Mouse (Mus musculus): ENCODE measurements around the gene Sh3yl1. TPM values are rescaled to one million over a fixed set of nuclear protein-coding genes. Genes with fewer than 3 reads are reported as not detected.

Gene Sh3yl1
- polyA plus RNA-seq, 1 experiment from 2014 or later = 21.5 TPM

DNA sequence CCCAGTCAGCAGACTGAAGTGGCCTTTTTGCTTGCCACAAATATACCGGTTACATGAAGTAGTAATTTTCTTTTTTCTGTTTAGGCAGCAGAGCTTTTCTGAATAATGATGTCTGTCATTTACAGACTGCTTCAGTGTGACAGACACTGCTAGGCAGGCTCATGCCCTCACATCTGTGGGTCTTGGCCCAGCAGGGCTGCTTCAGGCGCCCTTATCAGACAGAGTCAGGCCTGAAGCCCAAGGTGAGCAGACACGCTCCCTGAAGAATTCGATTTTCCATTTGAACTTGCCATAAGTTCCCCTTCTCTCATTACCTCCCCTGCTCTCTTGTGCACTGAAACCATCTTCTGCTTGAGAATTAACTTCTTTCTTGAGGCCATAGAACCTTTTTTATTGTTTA, 23.5 kb upstream of the Sh3yl1 start:
- no peak for DNase-seq (ENCODE audit: low spot score, missing footprints)
- no peak for ATAC-seq (ENCODE audit: low FRiP score)
- WGBS = 87% methylated on average over 4 of the region's 4 CpGs
- no peaks in the 10 kb centered on the region for H3K36me3 ChIP-seq (ENCODE audit: control insufficient read depth, insufficient read depth, low read length)
- H3K4me2 ChIP-seq = no peak overlapping the region
- no peak overlapping the region for H3K4me3 ChIP-seq (ENCODE audit: low read depth, low read length)
- H3K27me3 ChIP-seq (ENCODE audit: control insufficient read depth, insufficient read depth, low read length) = peaks cover 24% of the 10 kb centered on the region
- no peak overlapping the region for H3K9ac ChIP-seq (ENCODE audit: low read length)
- H3K27ac ChIP-seq (ENCODE audit: low read depth, low read length) = no peak overlapping the region
- H3K9me3 ChIP-seq (ENCODE audit: control insufficient read depth, low read length) = no peaks in the 10 kb centered on the region
- H3K4me1 ChIP-seq (ENCODE audit: control insufficient read depth, insufficient read depth, low read length) = peaks cover 8% of the 10 kb centered on the region; the same call in 1 of the 2 replicates

- Histone ChIP-seq H3K27me3 (ENCODE audit: control insufficient read depth, insufficient read depth, low read length) (peaks cover 4% of the 10 kb centered on the region), H3K36me3 (ENCODE audit: control insufficient read depth, insufficient read depth, low read length) (no peaks in the 10 kb centered on the region), H3K4me2 (no peak overlapping the region), H3K27ac (ENCODE audit: low read depth, low read length) (no peak overlapping the region), H3K9ac (ENCODE audit: low read length) (no peak overlapping the region), H3K9me3 (ENCODE audit: control insufficient read depth, low read length) (no peaks in the 10 kb centered on the region), H3K4me3 (ENCODE audit: low read depth, low read length) (no peak overlapping the region), H3K4me1 (ENCODE audit: control insufficient read depth, insufficient read depth, low read length) (peaks cover under 1% of the 10 kb centered on the region; the same call in 1 of the 2 replicates)
- WGBS = 39% methylated on average over 5 of the region's 5 CpGs
- DNase-seq (ENCODE audit: low spot score, missing footprints) (peak; percentile 92), ATAC-seq (ENCODE audit: low FRiP score) (peak; percentile 38; the same call in 1 of the 2 replicates)
These were observed 21.4 kb upstream of the Sh3yl1 start for GRCm38 (mm10) chr12:30890067-30890466.

DNA sequence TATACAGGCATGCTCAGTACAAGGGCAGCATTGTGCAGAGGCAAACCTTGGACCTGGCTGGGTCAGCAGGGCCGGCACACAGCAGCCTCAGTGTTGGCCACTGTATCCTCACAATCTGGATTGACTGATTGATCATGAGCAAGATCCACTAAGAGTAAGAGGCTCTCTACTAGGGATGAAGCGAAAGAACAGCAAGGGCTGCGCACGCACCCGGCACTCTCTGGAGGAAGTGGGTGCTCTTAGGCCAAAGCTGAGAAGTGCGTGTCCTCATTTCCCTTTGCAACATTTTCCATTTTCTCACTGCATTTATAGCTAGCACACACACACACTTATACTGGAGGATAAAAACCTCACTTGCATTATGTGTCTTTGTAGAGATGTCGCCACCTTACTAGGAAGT, 20.0 kb upstream of the Sh3yl1 start:
- no peaks in the 10 kb centered on the region for H3K27me3 ChIP-seq (ENCODE audit: control insufficient read depth, insufficient read depth, low read length)
- DNase-seq (ENCODE audit: low spot score, missing footprints) (peak; percentile 74), ATAC-seq (ENCODE audit: low FRiP score) (no peak)
- H3K4me3 ChIP-seq (ENCODE audit: low read depth, low read length) = no peak overlapping the region
- no peaks in the 10 kb centered on the region for H3K4me1 ChIP-seq (ENCODE audit: control insufficient read depth, insufficient read depth, low read length)
- no peak overlapping the region for H3K4me2 ChIP-seq
- no peaks in the 10 kb centered on the region for H3K36me3 ChIP-seq (ENCODE audit: control insufficient read depth, insufficient read depth, low read length)
- H3K9me3 ChIP-seq (ENCODE audit: control insufficient read depth, low read length) = no peaks in the 10 kb centered on the region
- no peak overlapping the region for H3K27ac ChIP-seq (ENCODE audit: low read depth, low read length)
- H3K9ac ChIP-seq (ENCODE audit: low read length) = no peak overlapping the region
- 85% methylated on average over 7 of the region's 7 CpGs for WGBS

DNA sequence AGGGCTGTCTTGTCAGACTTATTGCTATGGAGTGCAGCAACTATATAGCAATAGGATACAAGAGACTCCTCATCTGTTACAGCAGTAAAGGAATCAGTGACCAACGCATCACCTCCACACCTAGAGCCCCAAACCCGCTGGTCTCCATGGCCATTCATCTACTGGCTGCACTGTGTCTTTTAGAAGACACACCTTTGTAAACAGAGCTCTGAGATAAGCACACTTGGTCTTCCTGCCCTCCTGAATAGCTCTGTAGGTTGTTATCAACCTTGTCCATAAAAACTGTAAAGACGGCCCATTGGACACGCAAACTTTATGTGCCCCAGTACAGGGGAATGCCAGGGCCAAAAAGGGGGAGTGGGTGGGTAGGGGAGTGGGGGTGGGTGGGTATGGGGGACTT, 14.4 kb upstream of the Sh3yl1 start:
- H3K27ac ChIP-seq (ENCODE audit: low read depth, low read length) = no peak overlapping the region
- H3K36me3 ChIP-seq (ENCODE audit: control insufficient read depth, insufficient read depth, low read length) = no peaks in the 10 kb centered on the region
- WGBS = 90% methylated on average over 4 of the region's 4 CpGs
- ATAC-seq (ENCODE audit: low FRiP score) = no peak
- H3K4me2 ChIP-seq = no peak overlapping the region
- no peaks in the 10 kb centered on the region for H3K9me3 ChIP-seq (ENCODE audit: control insufficient read depth, low read length)
- no peaks in the 10 kb centered on the region for H3K27me3 ChIP-seq (ENCODE audit: control insufficient read depth, insufficient read depth, low read length)
- H3K4me3 ChIP-seq (ENCODE audit: low read depth, low read length) = no peak overlapping the region
- H3K9ac ChIP-seq (ENCODE audit: low read length) = no peak overlapping the region
- DNase-seq (ENCODE audit: low spot score, missing footprints) = no peak
- no peaks in the 10 kb centered on the region for H3K4me1 ChIP-seq (ENCODE audit: control insufficient read depth, insufficient read depth, low read length)

- H3K4me2 ChIP-seq = no peak overlapping the region
- DNase-seq (ENCODE audit: low spot score, missing footprints) (no peak), ATAC-seq (ENCODE audit: low FRiP score) (no peak)
- no peak overlapping the region for H3K27ac ChIP-seq (ENCODE audit: low read depth, low read length)
- no peak overlapping the region for H3K4me3 ChIP-seq (ENCODE audit: low read depth, low read length)
- H3K9me3 ChIP-seq (ENCODE audit: control insufficient read depth, low read length) = no peaks in the 10 kb centered on the region
- 92% methylated on average over 1 of the region's 1 CpGs for WGBS
- no peaks in the 10 kb centered on the region for H3K27me3 ChIP-seq (ENCODE audit: control insufficient read depth, insufficient read depth, low read length)
- H3K4me1 ChIP-seq (ENCODE audit: control insufficient read depth, insufficient read depth, low read length) = peaks cover 6% of the 10 kb centered on the region; the same call in 1 of the 2 replicates
- no peaks in the 10 kb centered on the region for H3K36me3 ChIP-seq (ENCODE audit: control insufficient read depth, insufficient read depth, low read length)
- no peak overlapping the region for H3K9ac ChIP-seq (ENCODE audit: low read length)
These were observed 2.8 kb upstream of the Sh3yl1 start for GRCm38 (mm10) chr12:30908658-30909057.

DNA sequence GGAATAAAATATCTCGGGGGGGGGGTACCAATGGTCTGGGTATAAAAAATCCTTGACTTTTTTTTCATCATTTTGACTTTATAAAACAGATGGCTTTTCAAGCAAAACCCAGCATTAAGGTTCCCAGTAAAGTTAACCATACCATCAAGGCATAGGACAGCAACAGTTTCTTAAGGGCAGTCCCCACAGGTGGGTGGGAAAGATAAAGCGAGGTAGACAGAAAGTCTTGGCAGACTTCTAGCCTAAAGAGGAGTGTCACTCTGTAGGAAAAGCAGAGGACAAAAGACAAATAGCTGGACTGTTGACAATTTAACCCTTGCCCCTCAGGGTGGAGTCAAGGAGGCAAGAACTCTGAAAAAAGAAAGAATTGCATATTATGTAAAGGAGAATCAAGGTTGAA, 1.6 kb upstream of the Sh3yl1 start:
- Histone ChIP-seq H3K9me3 (ENCODE audit: control insufficient read depth, low read length) (no peaks in the 10 kb centered on the region), H3K36me3 (ENCODE audit: control insufficient read depth, insufficient read depth, low read length) (no peaks in the 10 kb centered on the region), H3K4me2 (no peak overlapping the region; the same call in 1 of the 2 replicates), H3K27me3 (ENCODE audit: control insufficient read depth, insufficient read depth, low read length) (no peaks in the 10 kb centered on the region), H3K4me3 (ENCODE audit: low read depth, low read length) (no peak overlapping the region), H3K27ac (ENCODE audit: low read depth, low read length) (no peak overlapping the region), H3K9ac (ENCODE audit: low read length) (no peak overlapping the region), H3K4me1 (ENCODE audit: control insufficient read depth, insufficient read depth, low read length) (peaks cover 6% of the 10 kb centered on the region; the same call in 1 of the 2 replicates)
- 82% methylated on average over 2 of the region's 2 CpGs for WGBS
- ATAC-seq (ENCODE audit: low FRiP score) = no peak
- no peak for DNase-seq (ENCODE audit: low spot score, missing footprints)

- peak overlapping the region; percentile 86 for H3K9ac ChIP-seq (ENCODE audit: low read length)
- whole genome bisulfite sequencing = 19% methylated on average over 8 of the region's 8 CpGs
- ATAC-seq (ENCODE audit: low FRiP score) (no peak), DNase-seq (ENCODE audit: low spot score, missing footprints) (peak; percentile 85)
- peak overlapping the region; percentile 49 for H3K4me3 ChIP-seq (ENCODE audit: low read depth, low read length)
- H3K27me3 ChIP-seq (ENCODE audit: control insufficient read depth, insufficient read depth, low read length) = no peaks in the 10 kb centered on the region
- H3K27ac ChIP-seq (ENCODE audit: low read depth, low read length) = no peak overlapping the region
- H3K4me2 ChIP-seq = peak overlapping the region; percentile 75
- no peaks in the 10 kb centered on the region for H3K9me3 ChIP-seq (ENCODE audit: control insufficient read depth, low read length)
- peaks cover 6% of the 10 kb centered on the region; the same call in 1 of the 2 replicates for H3K4me1 ChIP-seq (ENCODE audit: control insufficient read depth, insufficient read depth, low read length)
- H3K36me3 ChIP-seq (ENCODE audit: control insufficient read depth, insufficient read depth, low read length) = no peaks in the 10 kb centered on the region
These were observed 608 bp upstream of the Sh3yl1 start for GRCm38 (mm10) chr12:30910860-30911259.

DNA sequence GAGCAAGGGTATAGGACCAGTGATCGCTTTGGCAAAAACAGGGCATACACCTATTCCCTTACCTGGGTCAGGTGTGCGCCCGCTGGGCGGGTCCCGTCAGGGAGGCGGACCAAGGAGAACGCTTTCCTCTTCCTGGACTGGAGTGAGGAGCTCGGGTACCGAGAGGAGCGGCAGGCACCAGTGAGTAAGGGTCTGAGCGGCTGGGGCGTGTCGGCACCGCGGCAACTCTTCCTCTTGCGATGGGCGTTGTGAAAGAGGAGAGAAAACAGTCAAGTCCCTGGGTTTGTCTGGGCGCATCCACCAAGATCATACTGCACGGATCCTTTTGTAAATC, 547 bp downstream of the Sh3yl1 start:
- Histone ChIP-seq H3K9ac (ENCODE audit: low read length) (peak overlapping the region; percentile 86), H3K4me2 (peak overlapping the region; percentile 75), H3K27ac (ENCODE audit: low read depth, low read length) (no peak overlapping the region), H3K9me3 (ENCODE audit: control insufficient read depth, low read length) (no peaks in the 10 kb centered on the region), H3K36me3 (ENCODE audit: control insufficient read depth, insufficient read depth, low read length) (no peaks in the 10 kb centered on the region), H3K27me3 (ENCODE audit: control insufficient read depth, insufficient read depth, low read length) (no peaks in the 10 kb centered on the region), H3K4me1 (ENCODE audit: control insufficient read depth, insufficient read depth, low read length) (peaks cover 6% of the 10 kb centered on the region; the same call in 1 of the 2 replicates), H3K4me3 (ENCODE audit: low read depth, low read length) (peak overlapping the region; percentile 49)
- no peak; the same call in 1 of the 2 replicates for ATAC-seq (ENCODE audit: low FRiP score)
- DNase-seq (ENCODE audit: low spot score, missing footprints) = no peak
- under 1% methylated on average over 19 of the region's 19 CpGs for WGBS

DNA sequence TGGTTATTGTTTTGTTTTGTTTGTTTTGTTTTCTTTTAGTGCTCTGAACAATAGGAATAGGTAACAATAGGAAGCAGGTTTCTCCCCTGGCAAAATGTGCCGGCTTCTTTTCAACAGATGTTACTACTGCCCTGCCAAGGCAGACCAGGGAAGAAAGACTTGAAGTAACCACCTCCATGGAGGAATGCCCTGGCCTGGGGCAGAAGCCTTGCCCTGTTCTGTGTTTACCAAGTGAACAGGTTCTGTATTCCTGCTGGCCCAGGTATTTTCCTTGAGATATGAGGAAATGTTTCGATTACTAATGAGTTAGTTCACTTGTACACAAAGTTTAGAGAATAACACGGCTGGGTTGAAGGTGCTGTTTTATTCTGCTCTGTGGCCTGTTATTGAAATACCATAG, 1.4 kb downstream of the Sh3yl1 start:
- no peak for DNase-seq (ENCODE audit: low spot score, missing footprints)
- Histone ChIP-seq H3K9me3 (ENCODE audit: control insufficient read depth, low read length) (no peaks in the 10 kb centered on the region), H3K9ac (ENCODE audit: low read length) (no peak overlapping the region), H3K4me1 (ENCODE audit: control insufficient read depth, insufficient read depth, low read length) (peaks cover 6% of the 10 kb centered on the region; the same call in 1 of the 2 replicates), H3K27ac (ENCODE audit: low read depth, low read length) (no peak overlapping the region), H3K27me3 (ENCODE audit: control insufficient read depth, insufficient read depth, low read length) (no peaks in the 10 kb centered on the region), H3K4me2 (peak overlapping the region; percentile 75; the same call in 1 of the 2 replicates), H3K4me3 (ENCODE audit: low read depth, low read length) (no peak overlapping the region), H3K36me3 (ENCODE audit: control insufficient read depth, insufficient read depth, low read length) (no peaks in the 10 kb centered on the region)
- WGBS = 71% methylated on average over 3 of the region's 3 CpGs
- no peak for ATAC-seq (ENCODE audit: low FRiP score)

Data from midbrain, embryonic 11.5 days (tissue).